ENCODE assay signal across 8 mouse cellular contexts in the genomic region with DNA sequence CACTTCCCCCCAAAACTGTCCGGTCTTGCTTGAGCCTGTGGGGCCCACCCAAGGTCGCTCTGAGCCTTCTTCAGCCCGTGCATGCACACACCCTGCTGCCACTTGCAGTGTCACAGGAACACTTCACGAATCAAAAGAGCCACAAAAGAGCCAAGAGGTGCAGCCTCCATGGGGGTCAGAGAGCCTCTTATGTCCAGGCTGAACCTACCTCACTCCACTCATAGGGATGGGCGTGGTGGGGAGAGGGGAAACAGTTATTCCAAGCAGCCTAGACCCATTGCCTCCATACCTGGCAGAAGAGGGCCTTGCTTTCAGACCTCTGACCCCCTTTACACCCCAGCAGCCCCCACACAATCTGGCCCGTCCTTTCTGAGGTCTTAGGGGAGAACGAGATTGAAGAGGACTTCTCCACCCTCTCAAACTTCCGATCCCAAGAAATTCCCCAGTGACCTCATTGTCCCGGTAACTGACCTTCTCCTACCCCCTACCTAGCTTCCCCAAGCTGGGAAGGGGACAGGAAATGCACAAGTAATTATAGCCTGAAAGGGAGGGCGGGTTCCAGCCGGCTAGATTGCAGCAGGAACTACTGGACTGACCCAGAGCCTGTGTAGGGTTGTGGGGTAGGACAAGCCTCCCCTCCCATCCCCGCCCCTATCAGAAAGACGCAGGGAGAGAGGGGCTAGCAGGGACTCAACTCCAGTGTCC. TPM values are rescaled to one million over a fixed set of nuclear protein-coding genes. Genes with fewer than 3 reads are reported as not detected.
DNase-seq lines count a peak whose midpoint lies in the region; ATAC-seq and TF ChIP-seq lines count a peak whose summit lies in the region.
"Had no signal": no experiment of that assay in that cellular context is flagged by ENCODE, and none has a peak within 500 bp of the region (broad histone marks: within the 10 kb centered on the region; RNA-seq: fewer than 3 reads in every experiment).

No protein-coding gene starts in this region.

- peak overlapping the region; percentile 10; the same call in 1 of the 2 replicates for H3K4me2 ChIP-seq in embryonic facial prominence, embryonic 11.5 days (ENCODE audit: low read depth, low read length)
- H3K4me2 ChIP-seq in hindbrain, embryonic 16.5 days (ENCODE audit: low read length) = peak overlapping the region; percentile 97
- peak overlapping the region; percentile 69 for H3K4me2 ChIP-seq in lung, postnatal 0 days (replicated peaks; ENCODE audit: low read depth, low read length)

- H3K36me3 ChIP-seq in embryonic facial prominence, embryonic 11.5 days (replicated peaks; ENCODE audit: control insufficient read depth, insufficient read depth, low read depth, low read length) = no peaks in the 10 kb centered on the region
- H3K36me3 ChIP-seq in hindbrain, embryonic 16.5 days (ENCODE audit: control insufficient read depth, insufficient read depth, low read length) = no peaks in the 10 kb centered on the region
- 0 out of 2 replicates have a peak, but pooled peaks cover 3% of the 10 kb centered on the region for H3K36me3 ChIP-seq in lung, postnatal 0 days (ENCODE audit: insufficient read depth, low read length)

- TF ChIP-seq CTCF in lung, postnatal 0 days (IDR thresholded peaks at IDR 0.05) = no peak

- H3K4me3 ChIP-seq in embryonic facial prominence, embryonic 11.5 days (ENCODE audit: low read depth, low read length) = no peak overlapping the region
- peak overlapping the region; percentile 53; the same call in 1 of the 2 replicates for H3K4me3 ChIP-seq in hindbrain, embryonic 16.5 days (ENCODE audit: low read length)
- peak overlapping the region; percentile 55 for H3K4me3 ChIP-seq in lung, postnatal 0 days (ENCODE audit: low read depth, low read length)

- no peak overlapping the region for H3K9ac ChIP-seq in embryonic facial prominence, embryonic 11.5 days (replicated peaks; ENCODE audit: low read length)
- H3K9ac ChIP-seq in hindbrain, embryonic 16.5 days (ENCODE audit: low read depth, low read length) = peak overlapping the region; percentile 23; the same call in 1 of the 2 replicates
- no peak overlapping the region; the same call in 1 of the 2 replicates for H3K9ac ChIP-seq in lung, postnatal 0 days (replicated peaks; ENCODE audit: low read depth)

- DNase-seq in ES-CJ7 (ENCODE audit: low read depth, low spot score) = peak; percentile 80
- DNase-seq in embryonic facial prominence, embryonic 11.5 days (ENCODE audit: low spot score) = no peak
- DNase-seq in lung, postnatal 0 days (ENCODE audit: low spot score) = peak; percentile 52
- no peak for DNase-seq in cerebellum, adult 9-10 months
- no peak for DNase-seq in retina, postnatal 1 day
- no peak for DNase-seq in layer of hippocampus, adult 9-11 months
- DNase-seq: gastrocnemius, postnatal 36 days had no signal

- no peaks in the 10 kb centered on the region for H3K9me3 ChIP-seq in embryonic facial prominence, embryonic 11.5 days (replicated peaks; ENCODE audit: control insufficient read depth, low read length)
- H3K9me3 ChIP-seq in hindbrain, embryonic 16.5 days (ENCODE audit: control insufficient read depth, low read length) = no peaks in the 10 kb centered on the region
- no peaks in the 10 kb centered on the region for H3K9me3 ChIP-seq in lung, postnatal 0 days (ENCODE audit: low read length)

- no peak overlapping the region for H3K27ac ChIP-seq in embryonic facial prominence, embryonic 11.5 days (replicated peaks; ENCODE audit: low read depth, low read length)
- H3K27ac ChIP-seq in hindbrain, embryonic 16.5 days (ENCODE audit: low read depth, low read length) = no peak overlapping the region; the same call in 1 of the 2 replicates
- H3K27ac ChIP-seq in lung, postnatal 0 days (ENCODE audit: low read length) = peak overlapping the region; percentile 59

- no peak for ATAC-seq in embryonic facial prominence, embryonic 11.5 days (replicated peaks; ENCODE audit: insufficient number of reproducible peaks, low FRiP score, low TSS enrichment, low read depth)
- no peak for ATAC-seq in hindbrain, embryonic 16.5 days
- peak; percentile 4; the same call in 1 of the 2 replicates for ATAC-seq in lung, postnatal 0 days

- WGBS in embryonic facial prominence, embryonic 11.5 days = 25% methylated on average over 13 of the region's 13 CpGs
- 35% methylated on average over 13 of the region's 13 CpGs for WGBS in hindbrain, embryonic 16.5 days
- WGBS in lung, postnatal 0 days = 27% methylated on average over 13 of the region's 13 CpGs

- H3K4me1 ChIP-seq in embryonic facial prominence, embryonic 11.5 days (ENCODE audit: control insufficient read depth, insufficient read depth, low read length) = peaks cover 18% of the 10 kb centered on the region
- H3K4me1 ChIP-seq in hindbrain, embryonic 16.5 days (ENCODE audit: control insufficient read depth, insufficient read depth, low read depth, low read length) = peaks cover 27% of the 10 kb centered on the region
- peaks cover 10% of the 10 kb centered on the region for H3K4me1 ChIP-seq in lung, postnatal 0 days (ENCODE audit: insufficient read depth, low read depth, low read length)

- no peak for TF ChIP-seq EP300 in lung, postnatal 0 days (IDR thresholded peaks at IDR 0.05)

- peaks cover 25% of the 10 kb centered on the region for H3K27me3 ChIP-seq in embryonic facial prominence, embryonic 11.5 days (ENCODE audit: control insufficient read depth, insufficient read depth, low read length)
- H3K27me3 ChIP-seq in hindbrain, embryonic 16.5 days (replicated peaks; ENCODE audit: control insufficient read depth, insufficient read depth, low read length) = peaks cover 6% of the 10 kb centered on the region; the same call in 1 of the 2 replicates
- H3K27me3 ChIP-seq in lung, postnatal 0 days (replicated peaks; ENCODE audit: insufficient read depth, low read length) = no peaks in the 10 kb centered on the region

RNA-seq across cellular contexts. Expression of gene Rapgef3, which starts 2.5 kb away (rescaled TPM):
- 2.2 and 2.4 TPM in 2 replicates for polyA plus RNA-seq in embryonic facial prominence, embryonic 11.5 days (2014; fragmentation: Nextera tagmentation; extraction: Ambion mirVana)
- polyA plus RNA-seq in hindbrain, embryonic 16.5 days (2015; fragmentation: Nextera tagmentation; extraction: Ambion mirVana) = 17.8 and 18.4 TPM in 2 replicates
- 18.7 and 25.5 TPM in 2 replicates for polyA plus RNA-seq in lung, postnatal 0 days (2015; fragmentation: Nextera tagmentation; extraction: Ambion mirVana)

RNA-seq across cellular contexts. Expression of gene Slc48a1, which starts 13.1 kb away (rescaled TPM):
- polyA plus RNA-seq in embryonic facial prominence, embryonic 11.5 days (2014; fragmentation: Nextera tagmentation; extraction: Ambion mirVana) = 18.9 and 22.8 TPM in 2 replicates
- 118 and 122 TPM in 2 replicates for polyA plus RNA-seq in hindbrain, embryonic 16.5 days (2015; fragmentation: Nextera tagmentation; extraction: Ambion mirVana)
- polyA plus RNA-seq in lung, postnatal 0 days (2015; fragmentation: Nextera tagmentation; extraction: Ambion mirVana) = 69.5 and 75.7 TPM in 2 replicates

RNA-seq across cellular contexts. Expression of gene Endou, which starts 34.1 kb away (rescaled TPM):
- polyA plus RNA-seq in embryonic facial prominence, embryonic 11.5 days (2014; fragmentation: Nextera tagmentation; extraction: Ambion mirVana) = not detected in 2 replicates
- polyA plus RNA-seq in hindbrain, embryonic 16.5 days (2015; fragmentation: Nextera tagmentation; extraction: Ambion mirVana) = 0.14 and 0.41 TPM in 2 replicates
- 2.1 and 2.9 TPM in 2 replicates for polyA plus RNA-seq in lung, postnatal 0 days (2015; fragmentation: Nextera tagmentation; extraction: Ambion mirVana)

RNA-seq across cellular contexts. Expression of gene Rpap3, which starts 59.6 kb away (rescaled TPM):
- 54.7 and 54.9 TPM in 2 replicates for polyA plus RNA-seq in embryonic facial prominence, embryonic 11.5 days (2014; fragmentation: Nextera tagmentation; extraction: Ambion mirVana)
- 32.8 and 33.8 TPM in 2 replicates for polyA plus RNA-seq in hindbrain, embryonic 16.5 days (2015; fragmentation: Nextera tagmentation; extraction: Ambion mirVana)
- 14.3 and 15.5 TPM in 2 replicates for polyA plus RNA-seq in lung, postnatal 0 days (2015; fragmentation: Nextera tagmentation; extraction: Ambion mirVana)

Comparison
In these comparisons a context has a peak if more than half of its experiments do, and no peak if none do; other contexts are left out.
1. DNase-seq: peak in ES-CJ7 (single experiment) and lung, postnatal 0 days (single experiment); none in embryonic facial prominence, embryonic 11.5 days (single experiment), cerebellum, adult 9-10 months (single experiment), retina, postnatal 1 day (single experiment) and layer of hippocampus, adult 9-11 months (single experiment).
2. H3K4me2 ChIP-seq: peak in every context shown above with its lines; median percentile 97 in hindbrain, embryonic 16.5 days; 69 in lung, postnatal 0 days; 10 in embryonic facial prominence, embryonic 11.5 days.